Mouse (Mus musculus): ENCODE data around the gene Mdm2. TPM values are rescaled to one million over a fixed set of nuclear protein-coding genes. Genes with fewer than 3 reads are reported as not detected.
A peak's percentile ranks its signal among the peaks of the same experiment; 100 is the strongest.
"Not testable (repeated sequence)": the region's sequence is repeated elsewhere in the genome, so short reads cannot be mapped to it uniquely, and the experiment has no call there.

The Mdm2 gene
- polyA plus RNA-seq, 1 experiment from 2014 or later: 64.0 TPM

GRCm38 (mm10) chr10:117724136-117724718 is 13.7 kb upstream of the Mdm2 start:
- no peak for ATAC-seq
- DNase-seq (ENCODE audit: low read depth, low spot score): no peak
- no peaks in the 10 kb centered on the region for H3K27me3 ChIP-seq
- TF ChIP-seq CTCF (IDR thresholded peaks at IDR 0.05): no peak
- in situ Hi-C loops (cut with MboI; ENCODE audit: low pct_unique_long_range_greater_than_20kb): no loop called here
- CTCF ChIA-PET: no interaction called here
- POLR2A ChIA-PET: interaction anchor here (1.0 kb wide), 1 partner anchor 11 kb away, joined by 3 read pairs; no protein-coding TSS in a partner anchor

DNA sequence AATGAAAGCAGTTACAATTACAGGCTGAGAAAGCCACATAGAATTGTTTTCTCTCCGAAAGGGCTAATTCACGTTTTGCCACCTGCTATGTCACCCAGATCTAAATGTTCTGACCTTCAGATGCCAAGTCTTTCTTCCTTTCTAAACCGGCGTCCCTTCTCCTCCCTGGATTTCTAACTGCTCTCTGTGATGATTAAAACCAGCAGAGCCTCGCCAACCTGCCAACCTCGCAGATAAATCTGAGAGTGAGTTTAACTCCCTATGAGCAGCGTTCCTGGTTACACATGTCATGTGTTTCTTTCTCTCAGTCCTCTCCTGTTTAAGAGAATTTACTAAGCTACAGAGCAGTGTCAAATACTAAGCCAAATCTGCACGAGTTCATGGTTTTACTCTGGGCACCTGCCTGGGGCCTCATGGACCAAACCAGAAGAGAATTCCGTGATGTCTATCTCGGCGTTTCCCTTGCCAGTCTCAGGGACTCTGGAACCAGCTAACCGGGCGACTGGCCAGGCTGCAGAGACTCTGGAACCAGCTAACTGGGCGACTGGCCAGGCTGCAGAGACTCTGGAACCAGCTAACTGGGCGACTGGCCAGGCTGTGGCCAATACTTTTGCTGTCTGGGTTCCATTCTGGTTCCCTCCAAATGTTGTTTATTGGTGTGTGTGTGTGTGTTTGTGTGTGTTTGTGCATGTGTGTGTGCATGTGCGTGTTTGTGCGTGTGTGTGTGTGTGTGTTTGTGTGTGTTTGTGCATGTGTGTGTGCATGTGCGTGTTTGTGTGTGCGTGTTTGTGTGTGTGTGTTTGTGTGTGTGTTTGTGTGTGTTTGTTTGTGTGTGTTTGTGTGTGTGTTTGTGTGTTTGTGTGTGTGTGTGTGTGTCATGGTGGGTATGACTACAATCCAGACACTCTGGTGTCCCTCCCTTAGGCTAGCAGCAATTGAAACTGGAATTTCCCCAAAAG is 7.9 kb upstream of the Mdm2 start:
- peak; percentile 9 for ATAC-seq
- no peaks in the 10 kb centered on the region for H3K27me3 ChIP-seq
- in situ Hi-C loops (cut with MboI; ENCODE audit: low pct_unique_long_range_greater_than_20kb): no loop called here
- POLR2A ChIA-PET: interaction anchor here (0.7 to 1.1 kb wide), 2 partner anchors 9 to 28 kb away, joined by 4 read pairs; no protein-coding TSS in a partner anchor
- no peak for TF ChIP-seq CTCF (IDR thresholded peaks at IDR 0.05)
- no peak for DNase-seq (ENCODE audit: low read depth, low spot score)
- CTCF ChIA-PET: interaction anchor here (0.6 to 1.3 kb wide), 3 partner anchors 9 to 31 kb away, joined by 3 read pairs; no protein-coding TSS in a partner anchor

DNA sequence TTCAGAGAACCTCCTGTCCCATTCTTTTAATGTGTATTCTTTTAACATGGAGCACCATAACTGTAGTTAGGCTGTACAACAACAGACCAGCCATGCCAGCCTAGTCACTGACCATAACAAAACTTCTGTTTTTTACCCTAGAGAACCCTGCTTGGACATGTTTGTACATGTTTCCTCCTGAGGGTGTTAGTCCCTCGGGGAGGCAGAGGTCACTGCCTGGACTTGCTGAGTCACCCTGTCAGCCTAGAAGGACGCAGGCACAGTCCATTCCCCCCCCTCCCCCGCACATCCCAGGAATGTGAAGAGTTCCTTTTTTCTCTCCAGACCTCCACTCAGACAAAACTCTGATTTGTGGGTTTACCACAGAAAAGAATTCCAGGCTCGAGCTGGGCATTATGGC is 7.0 kb upstream of the Mdm2 start:
- in situ Hi-C loops (cut with MboI; ENCODE audit: low pct_unique_long_range_greater_than_20kb): no loop called here
- POLR2A ChIA-PET: interaction anchor here (0.7 kb wide), 1 partner anchor 29 kb away, joined by 4 read pairs; no protein-coding TSS in a partner anchor
- no peaks in the 10 kb centered on the region for H3K27me3 ChIP-seq
- CTCF ChIA-PET: interaction anchor here (1.3 kb wide), 1 partner anchor 30 kb away, joined by 3 read pairs; no protein-coding TSS in a partner anchor
- TF ChIP-seq CTCF (IDR thresholded peaks at IDR 0.05): no peak
- ATAC-seq: peak; percentile 82
- peak; percentile 53 for DNase-seq (ENCODE audit: low read depth, low spot score)

- no peak for TF ChIP-seq CTCF (IDR thresholded peaks at IDR 0.05)
- in situ Hi-C loops (cut with MboI; ENCODE audit: low pct_unique_long_range_greater_than_20kb): no loop called here
- no peak for DNase-seq (ENCODE audit: low read depth, low spot score)
- ChIA-PET POLR2A (interaction anchor here (0.7 kb wide), 1 partner anchor 15 kb away, joined by 5 read pairs; no protein-coding TSS in a partner anchor), CTCF (no interaction called here)
- no peaks in the 10 kb centered on the region for H3K27me3 ChIP-seq
- no peak for ATAC-seq
These were observed 6.1 kb upstream of the Mdm2 start for GRCm38 (mm10) chr10:117716686-117717085.

GRCm38 (mm10) chr10:117715654-117716053 is 5.1 kb upstream of the Mdm2 start:
- ATAC-seq; POLR2A ChIA-PET; in situ Hi-C loops (cut with MboI; ENCODE audit: low pct_unique_long_range_greater_than_20kb); CTCF ChIA-PET; DNase-seq (ENCODE audit: low read depth, low spot score); H3K27me3 ChIP-seq: not testable (repeated sequence)
- TF ChIP-seq CTCF (IDR thresholded peaks at IDR 0.05): peak; percentile 15

DNA sequence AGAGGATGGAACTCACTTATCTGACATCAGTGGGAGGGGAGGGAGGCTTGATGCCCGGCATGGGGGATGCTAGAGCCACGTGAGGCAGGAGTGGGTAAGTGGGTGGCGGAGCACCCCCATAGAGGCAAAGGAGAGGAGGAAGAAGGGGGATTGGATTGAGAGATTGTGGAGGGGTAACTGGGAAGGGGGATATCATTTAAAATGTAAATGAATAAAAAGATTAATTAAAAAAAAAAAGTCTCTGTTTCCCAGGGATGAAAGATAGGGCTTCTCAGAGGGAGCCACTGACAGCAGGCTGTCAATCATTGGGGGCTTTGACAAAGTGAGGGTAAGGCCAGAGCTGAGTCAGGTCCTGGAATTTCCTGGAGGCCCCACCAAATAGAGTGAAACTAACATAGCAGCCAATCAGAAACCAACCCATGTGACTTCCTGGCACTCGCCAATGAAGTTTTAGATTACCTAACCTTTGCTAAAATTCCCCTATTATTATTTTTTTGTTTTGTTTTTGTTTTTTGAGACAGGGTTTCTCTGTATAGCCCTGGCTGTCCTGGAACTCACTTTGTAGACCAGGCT is 4.5 kb upstream of the Mdm2 start:
- DNase-seq (ENCODE audit: low read depth, low spot score) (no peak), ATAC-seq (no peak)
- ChIA-PET CTCF (no interaction called here), POLR2A (no interaction called here)
- TF ChIP-seq CTCF (IDR thresholded peaks at IDR 0.05): no peak
- in situ Hi-C loops (cut with MboI; ENCODE audit: low pct_unique_long_range_greater_than_20kb): no loop called here
- no peaks in the 10 kb centered on the region for H3K27me3 ChIP-seq

DNA sequence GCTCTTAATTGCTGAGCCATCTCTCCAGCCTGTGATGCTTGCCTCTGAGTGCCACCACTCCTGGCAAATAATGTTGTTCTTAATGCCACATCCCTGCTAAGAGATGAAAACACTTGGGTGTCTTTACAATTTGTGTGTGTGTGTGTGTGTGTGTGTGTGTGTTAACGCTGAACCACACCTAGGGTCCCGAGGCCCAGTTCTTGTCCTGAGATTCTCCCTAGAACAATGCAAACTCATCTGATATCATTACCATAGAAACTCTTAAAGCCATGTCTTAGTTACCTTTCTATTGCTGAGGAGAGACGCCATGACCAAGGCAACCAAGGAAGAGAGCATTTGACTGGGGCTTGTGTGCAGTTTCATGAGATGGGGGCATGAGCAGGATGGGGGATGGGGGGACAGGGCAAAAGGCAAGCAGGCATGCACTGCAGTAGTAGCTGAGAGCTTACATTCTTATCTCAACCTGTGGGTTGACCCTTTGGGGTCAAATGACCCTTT is 3.5 kb upstream of the Mdm2 start:
- no peak for TF ChIP-seq CTCF (IDR thresholded peaks at IDR 0.05)
- in situ Hi-C loops (cut with MboI; ENCODE audit: low pct_unique_long_range_greater_than_20kb): no loop called here
- DNase-seq (ENCODE audit: low read depth, low spot score) (no peak), ATAC-seq (no peak)
- H3K27me3 ChIP-seq: no peaks in the 10 kb centered on the region
- ChIA-PET POLR2A (no interaction called here), CTCF (no interaction called here)

- POLR2A ChIA-PET: interaction anchor here (0.7 kb wide), 1 partner anchor 11 kb away, joined by 3 read pairs; no protein-coding TSS in a partner anchor
- in situ Hi-C loops (cut with MboI; ENCODE audit: low pct_unique_long_range_greater_than_20kb): no loop called here
- H3K27me3 ChIP-seq: no peaks in the 10 kb centered on the region
- no peak for TF ChIP-seq CTCF (IDR thresholded peaks at IDR 0.05)
- ATAC-seq: no peak
- no peak for DNase-seq (ENCODE audit: low read depth, low spot score)
- CTCF ChIA-PET: no interaction called here
These were observed 2.9 kb upstream of the Mdm2 start for GRCm38 (mm10) chr10:117713466-117713865.

- no peaks in the 10 kb centered on the region for H3K27me3 ChIP-seq
- in situ Hi-C loops (cut with MboI; ENCODE audit: low pct_unique_long_range_greater_than_20kb): no loop called here
- no peak for TF ChIP-seq CTCF (IDR thresholded peaks at IDR 0.05)
- ATAC-seq (no peak), DNase-seq (ENCODE audit: low read depth, low spot score) (no peak)
- ChIA-PET CTCF (no interaction called here), POLR2A (interaction anchor here (0.7 kb wide), 1 partner anchor 11 kb away, joined by 3 read pairs; no protein-coding TSS in a partner anchor)
These were observed 2.3 kb upstream of the Mdm2 start for GRCm38 (mm10) chr10:117712871-117713270.

DNA sequence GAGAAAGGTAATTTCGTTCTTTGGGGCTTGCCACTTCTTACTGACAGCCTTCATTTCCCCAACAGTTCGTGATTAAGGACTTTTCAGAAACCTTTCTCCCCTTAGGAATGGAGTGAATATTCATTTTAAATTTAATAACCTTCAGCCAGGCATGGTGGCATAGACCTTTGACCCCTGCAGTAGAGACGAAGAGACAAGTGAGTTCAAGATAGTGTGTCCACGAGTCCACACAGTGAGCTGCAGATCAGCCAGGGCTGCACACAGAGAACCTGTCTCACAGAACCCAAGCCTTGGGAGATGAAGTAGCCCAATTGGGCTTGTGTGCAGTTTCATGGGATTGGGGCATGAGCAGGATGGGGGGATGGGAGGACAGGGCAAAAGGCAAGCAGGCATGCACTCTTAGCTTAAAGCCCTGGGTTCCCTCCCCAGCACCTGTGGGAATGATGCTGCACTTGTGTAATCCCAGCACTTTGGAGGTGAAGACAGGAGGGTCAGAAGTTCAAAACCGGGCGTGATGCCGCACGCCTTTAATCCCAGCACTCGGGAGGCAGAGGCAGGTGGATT is 1.7 kb upstream of the Mdm2 start:
- in situ Hi-C loops (cut with MboI; ENCODE audit: low pct_unique_long_range_greater_than_20kb): no loop called here
- ChIA-PET CTCF (no interaction called here), POLR2A (interaction anchor here (0.6 kb wide), 1 partner anchor 27 kb away, joined by 3 read pairs; no protein-coding TSS in a partner anchor)
- DNase-seq (ENCODE audit: low read depth, low spot score) (no peak), ATAC-seq (no peak)
- H3K27me3 ChIP-seq: no peaks in the 10 kb centered on the region
- TF ChIP-seq CTCF (IDR thresholded peaks at IDR 0.05): no peak
